Mouse (Mus musculus) liver, adult 2 months (tissue): Measurements from ENCODE around the gene Atp9a. TPM values are rescaled to one million over a fixed set of nuclear protein-coding genes. Genes with fewer than 3 reads are reported as not detected.

Source experiments
- DNase-seq: peaks from one replicate; pipeline ENCODE4 v3.0.0-alpha.2; 2011; ENCODE audit warnings: low read depth, low spot score; ENCODE audit errors: extremely low read depth
- H3K27ac ChIP-seq: fragments of 200-500 bp; replicated peaks from 2 replicates; pipeline ENCODE4 v1.5.1; 2012; ENCODE audit warnings: low read depth, mild to moderate bottlenecking, control low read depth, inconsistent platforms, low read length; ENCODE audit not compliant: insufficient read depth
- H3K27me3 ChIP-seq: fragments of 200-500 bp; 2 replicates; pipeline ENCODE4 v1.6.1; 2012; ENCODE audit warnings: mild to moderate bottlenecking, moderate library complexity, low read length, inconsistent platforms; ENCODE audit not compliant: control insufficient read depth, insufficient read depth
- H3K36me3 ChIP-seq: fragments of 200-500 bp; 2 replicates; pipeline ENCODE4 v1.6.1; 2012; ENCODE audit warnings: low read length, inconsistent platforms; ENCODE audit not compliant: control insufficient read depth, insufficient read depth
- H3K4me1 ChIP-seq: fragments of 200-500 bp; 2 replicates; pipeline ENCODE4 v1.6.1; 2011; ENCODE audit warnings: low read length; ENCODE audit not compliant: control insufficient read depth, insufficient read depth
- H3K4me3 ChIP-seq: fragments of 200-500 bp; 2 replicates; pipeline ENCODE4 v1.5.1; 2011; ENCODE audit warnings: low read depth, mild to moderate bottlenecking, control low read depth, low read length, moderate library complexity; ENCODE audit not compliant: insufficient read depth
- H3K79me2 ChIP-seq: fragments of 200-500 bp; 2 replicates; pipeline ENCODE4 v1.6.1; 2012; ENCODE audit warnings: inconsistent platforms, mild to moderate bottlenecking, low read length, moderate library complexity; ENCODE audit not compliant: control insufficient read depth, insufficient read depth
- H3K9ac ChIP-seq: fragments of 200-500 bp; 2 replicates; pipeline ENCODE4 v1.6.1; 2012; ENCODE audit warnings: low read depth, mild to moderate bottlenecking, control low read depth, inconsistent platforms, low read length
- CTCF ChIP-seq: fragments of 200-500 bp; IDR thresholded peaks from 2 replicates; pipeline ENCODE4 v1.5.1; 2011; ENCODE audit warnings: low read depth, low read length, control low read depth
- POLR2A ChIP-seq: fragments of 200-500 bp; IDR thresholded peaks from 2 replicates; pipeline ENCODE4 v1.6.1; 2011; ENCODE audit warnings: low read length, control low read depth; ENCODE audit not compliant: insufficient read depth; ENCODE audit errors: extremely low read depth
- WGBS: fragments of 180-500 bp; shearing (Covaris S2); methylation state at CpG from one replicate; pipeline ENCODE4 v1.1.7; 2018; 5-methylcytosine and 5-hydroxymethylcytosine counted together
- polyA plus RNA-seq: library from polyadenylated mRNA; depleted of rRNA; stranded (reverse); fragments of >200 nt; gene quantifications from 2 replicates; pipeline ENCODE4 v1.2.3, GENCODE M21; 2012
- total RNA-seq: library from RNA; depleted of rRNA; stranded (reverse); fragments of >200 nt; gene quantifications from 2 replicates; pipeline ENCODE4 v1.2.3, GENCODE M21; 2014

Gene Atp9a
- total and polyA plus RNA-seq, 2 experiments, result 33.7 to 49.3 TPM

DNA sequence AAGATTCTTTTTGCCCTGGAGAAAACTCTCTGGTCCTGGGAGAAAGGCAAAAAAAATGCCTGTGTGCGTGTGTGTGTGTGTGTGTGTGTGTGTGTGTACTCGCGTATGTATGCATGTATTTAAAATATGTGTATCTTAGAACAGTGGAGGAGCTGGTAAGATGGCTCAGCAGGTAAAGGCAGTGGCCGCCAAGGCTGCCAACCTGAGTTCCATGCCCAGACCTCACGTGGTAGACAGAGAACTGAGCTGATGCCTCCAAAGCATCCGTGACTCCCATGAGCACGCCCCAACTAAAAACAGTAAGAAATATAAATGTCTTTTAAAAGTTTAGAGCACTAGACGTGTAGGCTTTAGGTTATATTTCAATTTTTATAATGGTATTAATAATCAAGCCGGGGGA, 70.5 kb downstream of the Atp9a start:
- no peaks in the 10 kb centered on the region for H3K27me3 ChIP-seq
- H3K79me2 ChIP-seq, result no peaks in the 10 kb centered on the region
- no peak overlapping the region for H3K27ac ChIP-seq
- H3K4me3 ChIP-seq, result no peak overlapping the region
- TF ChIP-seq CTCF (no peak), POLR2A (no peak)
- no peaks in the 10 kb centered on the region for H3K4me1 ChIP-seq
- H3K36me3 ChIP-seq, result peaks cover 7% of the 10 kb centered on the region; the same call in 1 of the 2 replicates
- no peak overlapping the region for H3K9ac ChIP-seq
- 95% methylated on average over 9 of the region's 9 CpGs for WGBS
- no peak for DNase-seq

DNA sequence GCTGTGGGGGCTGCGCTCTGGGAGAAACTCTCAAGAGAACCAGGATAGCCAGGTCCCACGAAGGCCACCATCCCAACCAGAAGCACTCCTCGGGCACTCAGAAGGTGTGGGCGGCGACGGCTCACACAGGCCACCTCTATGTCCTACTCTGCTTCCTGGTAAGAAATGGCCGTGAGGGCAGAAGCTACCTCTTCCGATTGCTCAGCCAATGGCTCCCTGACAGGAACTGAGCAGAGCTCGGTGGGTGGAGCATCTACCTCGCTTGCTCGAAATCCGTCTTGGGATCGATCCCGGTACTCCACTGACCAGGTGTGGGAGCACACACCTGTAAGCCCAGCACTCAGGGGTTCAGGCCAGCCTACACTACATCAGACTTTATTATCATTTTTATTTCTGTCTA, 72.0 kb downstream of the Atp9a start:
- H3K4me1 ChIP-seq, result no peaks in the 10 kb centered on the region
- no peak overlapping the region for H3K27ac ChIP-seq
- no peak for DNase-seq
- H3K27me3 ChIP-seq, result no peaks in the 10 kb centered on the region
- TF ChIP-seq POLR2A (no peak), CTCF (no peak)
- peaks cover 7% of the 10 kb centered on the region; the same call in 1 of the 2 replicates for H3K36me3 ChIP-seq
- no peaks in the 10 kb centered on the region for H3K79me2 ChIP-seq
- H3K4me3 ChIP-seq, result no peak overlapping the region
- WGBS, result 95% methylated on average over 14 of the region's 14 CpGs
- H3K9ac ChIP-seq, result no peak overlapping the region

DNA sequence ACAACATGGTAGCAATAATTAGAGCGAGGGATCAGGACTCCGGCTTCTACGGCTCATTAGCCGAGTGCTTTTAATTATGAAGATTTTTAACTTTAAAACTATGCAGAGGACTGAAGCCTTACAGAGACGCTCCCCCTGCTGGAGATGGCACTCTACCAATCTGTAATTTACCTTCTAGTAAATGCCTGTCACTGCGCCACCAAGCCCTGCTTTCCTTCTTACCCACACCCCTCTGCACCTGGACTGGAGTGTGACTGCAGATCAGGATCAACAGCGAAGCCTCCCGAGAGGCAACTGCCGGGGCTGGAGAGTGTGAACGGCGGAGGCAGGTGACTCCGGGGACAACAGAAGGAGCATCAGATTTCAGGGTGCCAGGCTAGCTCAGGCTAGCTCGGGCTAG, 72.4 kb downstream of the Atp9a start:
- Histone ChIP-seq H3K4me1 (no peaks in the 10 kb centered on the region), H3K9ac (no peak overlapping the region), H3K27ac (no peak overlapping the region), H3K79me2 (no peaks in the 10 kb centered on the region), H3K27me3 (no peaks in the 10 kb centered on the region), H3K36me3 (peaks cover 7% of the 10 kb centered on the region; the same call in 1 of the 2 replicates), H3K4me3 (no peak overlapping the region)
- TF ChIP-seq CTCF, result no peak
- no peak for TF ChIP-seq POLR2A
- DNase-seq, result no peak
- WGBS, result 89% methylated on average over 13 of the region's 13 CpGs

DNA sequence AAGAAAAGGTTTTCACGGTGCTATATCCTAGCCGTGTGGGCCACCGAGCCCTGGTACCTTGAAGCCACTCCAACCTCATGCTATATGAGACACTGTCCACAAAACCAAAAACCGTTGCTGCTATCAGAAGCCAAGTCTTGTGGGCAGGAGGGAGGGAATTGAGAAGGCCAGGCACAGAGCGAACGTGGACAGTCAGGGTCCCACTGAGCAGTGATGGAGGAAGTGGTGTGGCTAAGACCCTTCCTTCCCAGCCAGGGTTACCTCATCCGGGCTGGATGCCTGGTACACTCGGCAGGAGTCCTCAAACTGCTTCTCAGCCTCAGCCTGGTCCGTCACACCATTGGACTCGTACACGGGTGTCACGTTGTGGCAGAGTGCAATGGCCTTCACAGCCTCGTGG, 74.5 kb downstream of the Atp9a start:
- H3K36me3 ChIP-seq, result peaks cover 2% of the 10 kb centered on the region; the same call in 1 of the 2 replicates
- no peaks in the 10 kb centered on the region for H3K27me3 ChIP-seq
- 86% methylated on average over 13 of the region's 13 CpGs for WGBS
- H3K4me1 ChIP-seq, result no peaks in the 10 kb centered on the region
- no peak overlapping the region for H3K9ac ChIP-seq
- no peaks in the 10 kb centered on the region for H3K79me2 ChIP-seq
- no peak for DNase-seq
- H3K4me3 ChIP-seq, result no peak overlapping the region
- TF ChIP-seq POLR2A, result no peak
- no peak for TF ChIP-seq CTCF
- H3K27ac ChIP-seq, result no peak overlapping the region

DNA sequence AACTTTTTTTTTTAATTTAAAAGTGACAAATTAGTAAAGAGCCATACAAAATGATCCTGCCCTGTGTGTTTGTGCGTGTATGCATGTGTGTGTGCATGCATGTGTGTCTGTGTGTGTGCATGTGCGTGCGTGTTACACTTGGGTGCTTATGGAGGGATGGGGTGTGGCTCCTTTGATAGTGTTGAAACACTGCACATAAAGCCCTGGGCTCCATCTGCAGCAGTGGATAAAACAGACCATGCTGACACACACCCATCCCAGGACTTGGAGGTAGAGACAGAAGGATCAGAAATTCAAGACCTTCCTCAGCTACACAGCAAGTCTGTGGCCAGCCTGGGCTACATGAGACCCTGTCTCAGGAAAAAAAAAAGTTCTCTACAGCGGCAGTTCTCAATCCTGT, 76.5 kb downstream of the Atp9a start:
- no peak overlapping the region for H3K4me3 ChIP-seq
- DNase-seq, result no peak
- H3K4me1 ChIP-seq, result no peaks in the 10 kb centered on the region

DNA sequence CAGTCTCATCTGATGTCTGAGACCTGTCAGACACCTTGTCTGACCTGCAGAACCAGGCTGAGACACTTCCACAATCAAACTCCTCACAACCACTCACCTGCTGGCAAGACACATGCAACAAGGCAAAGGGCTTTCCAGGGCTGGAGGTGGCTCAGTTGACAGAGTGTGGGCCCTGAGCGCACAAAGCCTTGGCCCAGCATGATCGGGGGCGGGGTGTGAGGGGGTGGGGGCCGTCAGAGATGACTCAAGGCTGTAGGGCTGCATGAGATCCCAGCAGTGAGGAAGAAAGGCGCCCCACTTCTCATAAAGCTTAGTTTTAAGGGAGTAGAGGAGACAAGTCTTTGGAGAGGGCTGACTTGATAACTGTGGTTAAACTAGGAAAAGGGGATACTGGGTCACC, 78.5 kb downstream of the Atp9a start:
- Histone ChIP-seq H3K4me1 (no peaks in the 10 kb centered on the region), H3K79me2 (no peaks in the 10 kb centered on the region), H3K9ac (no peak overlapping the region), H3K27ac (no peak overlapping the region), H3K4me3 (no peak overlapping the region), H3K27me3 (no peaks in the 10 kb centered on the region), H3K36me3 (no peaks in the 10 kb centered on the region)
- TF ChIP-seq CTCF, result no peak
- no peak for TF ChIP-seq POLR2A
- no peak for DNase-seq
- 85% methylated on average over 5 of the region's 5 CpGs for WGBS

More for the DNA sequence above, 76.5 kb downstream of the Atp9a start:
- Histone ChIP-seq H3K27ac (no peak overlapping the region), H3K9ac (no peak overlapping the region), H3K36me3 (no peaks in the 10 kb centered on the region), H3K79me2 (no peaks in the 10 kb centered on the region), H3K27me3 (no peaks in the 10 kb centered on the region)
- WGBS, result 98% methylated on average over 4 of the region's 4 CpGs
- no peak for TF ChIP-seq CTCF
- no peak for TF ChIP-seq POLR2A
